Mouse (Mus musculus): ENCODE data around the gene Lifr. TPM values are rescaled to one million over a fixed set of nuclear protein-coding genes. Genes with fewer than 3 reads are reported as not detected.

Lifr gene
- total and polyA plus RNA-seq, 2 experiments from 2014 or later: 14.9 to 24.0 TPM

GRCm38 (mm10) chr15:7063521-7064240 lies 26.7 kb upstream of the Lifr start:
- no peak overlapping the region for H3K4me2 ChIP-seq (ENCODE audit: low read depth, low read length)
- TF ChIP-seq EP300 (IDR thresholded peaks at IDR 0.05; ENCODE audit: low read depth) (no peak), CTCF (IDR thresholded peaks at IDR 0.05; ENCODE audit: low read depth) (no peak)
- no peak overlapping the region for H3K9ac ChIP-seq (replicated peaks; ENCODE audit: low read depth, low read length)
- ATAC-seq (ENCODE audit: insufficient read depth, low read depth): no peak
- no peak overlapping the region for H3K4me3 ChIP-seq (ENCODE audit: low read depth, low read length)
- no peak for DNase-seq (ENCODE audit: low spot score)
- H3K9me3 ChIP-seq (replicated peaks; ENCODE audit: control insufficient read depth, low read length): no peaks in the 10 kb centered on the region
- H3K4me1 ChIP-seq (ENCODE audit: control insufficient read depth, insufficient read depth): peaks cover 6% of the 10 kb centered on the region
- H3K27me3 ChIP-seq (ENCODE audit: control insufficient read depth, insufficient read depth, low read length): no peaks in the 10 kb centered on the region
- no peaks in the 10 kb centered on the region for H3K36me3 ChIP-seq (replicated peaks; ENCODE audit: control insufficient read depth, insufficient read depth, low read length)
- H3K27ac ChIP-seq (ENCODE audit: low read depth): no peak overlapping the region
- 58% methylated on average over 9 of the region's 9 CpGs for WGBS

GRCm38 (mm10) chr15:7064992-7065523 lies 25.4 kb upstream of the Lifr start:
- Histone ChIP-seq H3K9me3 (replicated peaks; ENCODE audit: control insufficient read depth, low read length) (no peaks in the 10 kb centered on the region), H3K4me1 (ENCODE audit: control insufficient read depth, insufficient read depth) (peaks cover 6% of the 10 kb centered on the region), H3K27me3 (ENCODE audit: control insufficient read depth, insufficient read depth, low read length) (no peaks in the 10 kb centered on the region), H3K36me3 (replicated peaks; ENCODE audit: control insufficient read depth, insufficient read depth, low read length) (no peaks in the 10 kb centered on the region), H3K9ac (replicated peaks; ENCODE audit: low read depth, low read length) (no peak overlapping the region), H3K4me3 (ENCODE audit: low read depth, low read length) (no peak overlapping the region), H3K4me2 (ENCODE audit: low read depth, low read length) (no peak overlapping the region), H3K27ac (ENCODE audit: low read depth) (no peak overlapping the region)
- no peak for DNase-seq (ENCODE audit: low spot score)
- ATAC-seq (ENCODE audit: insufficient read depth, low read depth): no peak
- WGBS: 80% methylated on average over 14 of the region's 14 CpGs
- TF ChIP-seq CTCF (IDR thresholded peaks at IDR 0.05; ENCODE audit: low read depth) (no peak), EP300 (IDR thresholded peaks at IDR 0.05; ENCODE audit: low read depth) (no peak)

DNA sequence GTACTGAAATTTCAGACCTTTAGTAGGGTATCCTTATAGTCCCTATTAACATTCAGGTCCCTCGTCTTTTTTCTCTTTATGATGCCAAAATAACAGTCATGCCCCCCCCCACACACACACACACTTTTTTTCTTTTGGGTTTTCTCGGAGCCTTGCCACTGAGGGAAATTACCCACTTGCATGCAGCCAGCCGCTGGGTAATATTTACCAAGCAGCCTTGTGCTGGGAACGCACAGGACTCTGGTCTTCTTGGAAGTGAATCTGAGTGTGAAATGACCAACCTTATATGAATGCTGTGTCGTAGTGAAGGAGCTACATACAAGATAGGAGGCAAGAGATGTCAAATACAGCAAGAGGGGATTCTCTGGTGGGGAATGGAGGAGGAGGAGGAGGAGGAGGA lies 24.8 kb upstream of the Lifr start:
- no peak for TF ChIP-seq CTCF (IDR thresholded peaks at IDR 0.05; ENCODE audit: low read depth)
- no peak for TF ChIP-seq EP300 (IDR thresholded peaks at IDR 0.05; ENCODE audit: low read depth)
- 89% methylated on average over 5 of the region's 5 CpGs for WGBS
- no peak for DNase-seq (ENCODE audit: low spot score)

GRCm38 (mm10) chr15:7066752-7067151 lies 23.7 kb upstream of the Lifr start:
- H3K27ac ChIP-seq (ENCODE audit: low read depth): no peak overlapping the region
- H3K9me3 ChIP-seq (replicated peaks; ENCODE audit: control insufficient read depth, low read length): no peaks in the 10 kb centered on the region
- no peak for TF ChIP-seq CTCF (IDR thresholded peaks at IDR 0.05; ENCODE audit: low read depth)
- no peak for TF ChIP-seq EP300 (IDR thresholded peaks at IDR 0.05; ENCODE audit: low read depth)
- H3K27me3 ChIP-seq (ENCODE audit: control insufficient read depth, insufficient read depth, low read length): no peaks in the 10 kb centered on the region
- 91% methylated on average over 3 of the region's 3 CpGs for WGBS
- H3K4me3 ChIP-seq (ENCODE audit: low read depth, low read length): no peak overlapping the region
- no peak for ATAC-seq (ENCODE audit: insufficient read depth, low read depth)
- H3K4me1 ChIP-seq (ENCODE audit: control insufficient read depth, insufficient read depth): no peaks in the 10 kb centered on the region
- DNase-seq (ENCODE audit: low spot score): no peak
- H3K36me3 ChIP-seq (replicated peaks; ENCODE audit: control insufficient read depth, insufficient read depth, low read length): no peaks in the 10 kb centered on the region
- H3K4me2 ChIP-seq (ENCODE audit: low read depth, low read length): no peak overlapping the region
- H3K9ac ChIP-seq (replicated peaks; ENCODE audit: low read depth, low read length): no peak overlapping the region

More for the DNA sequence above, 24.8 kb upstream of the Lifr start:
- H3K4me2 ChIP-seq (ENCODE audit: low read depth, low read length): no peak overlapping the region
- no peak overlapping the region for H3K4me3 ChIP-seq (ENCODE audit: low read depth, low read length)
- H3K9me3 ChIP-seq (replicated peaks; ENCODE audit: control insufficient read depth, low read length): no peaks in the 10 kb centered on the region
- H3K9ac ChIP-seq (replicated peaks; ENCODE audit: low read depth, low read length): no peak overlapping the region
- peaks cover 3% of the 10 kb centered on the region for H3K4me1 ChIP-seq (ENCODE audit: control insufficient read depth, insufficient read depth)
- ATAC-seq (ENCODE audit: insufficient read depth, low read depth): no peak
- H3K27ac ChIP-seq (ENCODE audit: low read depth): no peak overlapping the region
- no peaks in the 10 kb centered on the region for H3K27me3 ChIP-seq (ENCODE audit: control insufficient read depth, insufficient read depth, low read length)
- H3K36me3 ChIP-seq (replicated peaks; ENCODE audit: control insufficient read depth, insufficient read depth, low read length): no peaks in the 10 kb centered on the region

DNA sequence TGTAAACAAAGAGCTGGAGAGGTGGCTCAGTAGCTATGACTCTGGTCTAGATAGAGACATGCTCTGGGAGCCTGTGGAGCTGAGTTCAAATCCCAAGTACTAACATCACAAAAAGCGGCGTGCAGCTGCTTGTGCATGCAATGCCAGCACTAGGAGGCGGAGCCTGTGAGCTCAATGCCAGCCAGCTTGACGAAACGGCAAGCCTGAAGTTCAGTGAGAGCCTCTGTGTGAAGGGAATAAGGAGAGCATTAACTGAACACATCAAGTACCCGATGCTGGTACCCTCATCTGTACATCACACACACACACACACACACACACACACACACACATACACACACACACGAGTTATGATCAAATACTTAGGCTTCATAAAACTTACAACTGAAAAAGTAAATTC lies 21.0 kb upstream of the Lifr start:
- Histone ChIP-seq H3K4me1 (ENCODE audit: control insufficient read depth, insufficient read depth) (no peaks in the 10 kb centered on the region), H3K9ac (replicated peaks; ENCODE audit: low read depth, low read length) (no peak overlapping the region), H3K27me3 (ENCODE audit: control insufficient read depth, insufficient read depth, low read length) (no peaks in the 10 kb centered on the region), H3K9me3 (replicated peaks; ENCODE audit: control insufficient read depth, low read length) (no peaks in the 10 kb centered on the region), H3K4me3 (ENCODE audit: low read depth, low read length) (no peak overlapping the region), H3K27ac (ENCODE audit: low read depth) (no peak overlapping the region), H3K4me2 (ENCODE audit: low read depth, low read length) (no peak overlapping the region), H3K36me3 (replicated peaks; ENCODE audit: control insufficient read depth, insufficient read depth, low read length) (no peaks in the 10 kb centered on the region)
- ATAC-seq (ENCODE audit: insufficient read depth, low read depth) (no peak), DNase-seq (ENCODE audit: low spot score) (no peak)
- TF ChIP-seq CTCF (IDR thresholded peaks at IDR 0.05; ENCODE audit: low read depth): no peak
- no peak for TF ChIP-seq EP300 (IDR thresholded peaks at IDR 0.05; ENCODE audit: low read depth)
- WGBS: 70% methylated on average over 7 of the region's 7 CpGs
